Mouse (Mus musculus) cerebellum, adult 2 months (tissue): ENCODE measurements at regions not wholly inside any gene's neighbourhood (a gene's known extent, or its start where the extent isn't known, plus 50 kb on each side); places are given as distances from the start of the nearest gene placed in this dataset.

Source experiments
- CTCF ChIP-seq: fragments of 200-500 bp; IDR thresholded peaks from 2 replicates; pipeline ENCODE4 v1.5.1; 2011; ENCODE audit warnings: low read depth, mild to moderate bottlenecking, control low read depth, low read length, moderate library complexity, borderline replicate concordance; ENCODE audit not compliant: insufficient read depth
- POLR2A ChIP-seq: fragments of 200-500 bp; IDR thresholded peaks from 2 replicates; pipeline ENCODE4 v1.6.1; 2011; ENCODE audit warnings: low read length, control low read depth, borderline replicate concordance; ENCODE audit not compliant: insufficient read depth

- TF ChIP-seq POLR2A (no peak), CTCF (no peak)
These were observed 390.7 kb upstream of the Gm26657 start for GRCm38 (mm10) chr4:56349216-56349615.
